Mouse (Mus musculus): ENCODE data around the gene Rab3gap2. TPM values are rescaled to one million over a fixed set of nuclear protein-coding genes. Genes with fewer than 3 reads are reported as not detected.

The Rab3gap2 gene
- polyA plus RNA-seq, 1 experiment from 2014 or later: 25.8 TPM

- ATAC-seq (ENCODE audit: low FRiP score, low read depth): no peak
- no peaks in the 10 kb centered on the region for H3K27me3 ChIP-seq
- H3K4me3 ChIP-seq: no peak overlapping the region
- H3K4me1 ChIP-seq (replicated peaks): peaks cover 43% of the 10 kb centered on the region
- 83% methylated on average over 2 of the region's 2 CpGs for whole genome bisulfite sequencing
- H3K9me3 ChIP-seq: no peaks in the 10 kb centered on the region
- H3K4me2 ChIP-seq: no peak overlapping the region
- H3K9ac ChIP-seq: no peak overlapping the region
- H3K27ac ChIP-seq (replicated peaks): no peak overlapping the region
- H3K36me3 ChIP-seq: no peaks in the 10 kb centered on the region
These were observed 1.9 kb upstream of the Rab3gap2 start for GRCm38 (mm10) chr1:185201994-185202393.

DNA sequence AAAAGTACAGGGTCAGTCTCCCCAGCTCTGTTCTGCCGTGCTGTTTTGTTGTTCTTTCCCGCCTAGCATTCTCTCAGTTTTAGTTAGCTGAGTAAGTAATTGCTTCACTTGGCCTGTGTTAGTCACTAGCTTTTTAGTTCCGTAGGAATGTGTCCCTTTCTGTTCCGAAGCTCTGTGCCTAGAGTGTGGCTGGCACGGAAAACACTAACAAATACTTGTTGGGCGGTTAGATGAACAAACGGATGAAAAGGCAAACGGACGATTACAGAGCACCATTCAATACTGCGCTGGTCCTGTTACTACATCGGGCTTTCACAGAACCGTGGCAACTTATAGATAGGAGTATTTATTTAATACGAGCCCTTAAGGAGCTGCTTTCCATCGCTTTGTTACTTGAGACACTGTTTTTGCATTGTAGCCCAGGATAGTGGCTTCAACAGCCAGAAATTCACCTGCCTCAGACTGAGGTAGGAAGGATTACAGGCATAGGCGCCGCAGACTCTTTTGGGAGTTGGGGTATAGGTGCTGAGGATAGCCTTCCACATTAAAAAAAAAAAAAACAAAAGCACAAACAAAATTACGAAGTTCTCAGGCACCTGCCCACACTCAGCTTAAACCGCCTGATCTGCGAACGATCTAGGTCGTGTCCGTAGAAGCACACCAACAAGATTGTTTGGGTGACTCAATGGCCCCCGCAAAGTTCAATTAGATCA, 565 bp upstream of the Rab3gap2 start:
- no peak; the same call in 1 of the 2 replicates for ATAC-seq (ENCODE audit: low FRiP score, low read depth)
- Histone ChIP-seq H3K4me3 (peak overlapping the region; percentile 95), H3K9ac (peak overlapping the region; percentile 50), H3K4me2 (peak overlapping the region; percentile 75), H3K4me1 (replicated peaks) (peaks cover 44% of the 10 kb centered on the region), H3K9me3 (no peaks in the 10 kb centered on the region), H3K36me3 (no peaks in the 10 kb centered on the region), H3K27ac (replicated peaks) (peak overlapping the region; percentile 84), H3K27me3 (no peaks in the 10 kb centered on the region)
- 5% methylated on average over 23 of the region's 23 CpGs for WGBS

GRCm38 (mm10) chr1:185205090-185205489, 1.2 kb downstream of the Rab3gap2 start:
- no peaks in the 10 kb centered on the region for H3K36me3 ChIP-seq
- peaks cover 52% of the 10 kb centered on the region for H3K4me1 ChIP-seq (replicated peaks)
- peak overlapping the region; percentile 95 for H3K4me3 ChIP-seq
- H3K27me3 ChIP-seq: no peaks in the 10 kb centered on the region
- H3K4me2 ChIP-seq: peak overlapping the region; percentile 75
- no peak overlapping the region for H3K27ac ChIP-seq (replicated peaks)
- 0 out of 2 replicates have a peak overlapping the region, but pooled peaks have one; percentile 96 for H3K9ac ChIP-seq
- ATAC-seq (ENCODE audit: low FRiP score, low read depth): no peak
- WGBS: 79% methylated on average over 8 of the region's 8 CpGs
- H3K9me3 ChIP-seq: no peaks in the 10 kb centered on the region

GRCm38 (mm10) chr1:185207851-185208595, 4.1 kb downstream of the Rab3gap2 start:
- no peak overlapping the region for H3K4me2 ChIP-seq
- no peaks in the 10 kb centered on the region for H3K9me3 ChIP-seq
- peaks cover 38% of the 10 kb centered on the region for H3K4me1 ChIP-seq (replicated peaks)
- H3K27me3 ChIP-seq: no peaks in the 10 kb centered on the region
- 0 out of 2 replicates have a peak, but pooled peaks cover 2% of the 10 kb centered on the region for H3K36me3 ChIP-seq
- no peak overlapping the region for H3K9ac ChIP-seq
- no peak for ATAC-seq (ENCODE audit: low FRiP score, low read depth)
- WGBS: 93% methylated on average over 13 of the region's 13 CpGs
- H3K27ac ChIP-seq (replicated peaks): no peak overlapping the region
- no peak overlapping the region for H3K4me3 ChIP-seq

DNA sequence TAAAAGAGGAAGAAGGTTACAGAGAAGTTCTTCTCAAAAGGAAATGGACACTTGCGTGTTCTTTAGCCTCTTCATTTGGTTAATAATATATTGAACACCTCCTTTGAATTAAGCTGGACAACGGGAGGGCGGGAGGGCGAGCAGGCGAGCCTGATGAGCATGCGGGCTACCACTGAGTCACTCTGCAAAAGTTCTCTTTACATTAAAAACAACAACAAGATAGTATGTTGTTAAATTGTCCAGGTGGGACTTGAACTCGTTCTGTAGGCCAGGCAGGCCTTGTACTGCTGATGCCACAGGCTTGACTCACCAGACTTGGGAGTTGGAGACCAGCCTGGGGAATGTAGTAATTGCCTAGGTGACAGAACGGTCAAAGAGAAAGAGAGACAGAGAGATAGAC, 4.8 kb downstream of the Rab3gap2 start:
- 89% methylated on average over 8 of the region's 8 CpGs for WGBS
- no peak overlapping the region for H3K4me3 ChIP-seq
- ATAC-seq (ENCODE audit: low FRiP score, low read depth): no peak
- H3K27me3 ChIP-seq: no peaks in the 10 kb centered on the region
- H3K4me1 ChIP-seq (replicated peaks): peaks cover 32% of the 10 kb centered on the region
- H3K4me2 ChIP-seq: no peak overlapping the region
- H3K9ac ChIP-seq: no peak overlapping the region
- no peaks in the 10 kb centered on the region for H3K9me3 ChIP-seq
- H3K27ac ChIP-seq (replicated peaks): no peak overlapping the region
- H3K36me3 ChIP-seq: 0 out of 2 replicates have a peak, but pooled peaks cover 2% of the 10 kb centered on the region

GRCm38 (mm10) chr1:185209641-185210176, 5.8 kb downstream of the Rab3gap2 start:
- no peaks in the 10 kb centered on the region for H3K27me3 ChIP-seq
- no peaks in the 10 kb centered on the region for H3K9me3 ChIP-seq
- WGBS: 39% methylated on average over 8 of the region's 8 CpGs
- H3K4me2 ChIP-seq: no peak overlapping the region
- H3K4me3 ChIP-seq: no peak overlapping the region
- no peak overlapping the region for H3K9ac ChIP-seq
- peaks cover 28% of the 10 kb centered on the region for H3K4me1 ChIP-seq (replicated peaks)
- ATAC-seq (ENCODE audit: low FRiP score, low read depth): peak; percentile 38; the same call in 1 of the 2 replicates
- 0 out of 2 replicates have a peak overlapping the region, but pooled peaks have one; percentile 25 for H3K27ac ChIP-seq (replicated peaks)
- H3K36me3 ChIP-seq: peaks cover 8% of the 10 kb centered on the region; the same call in 1 of the 2 replicates

GRCm38 (mm10) chr1:185216360-185216759, 12.4 kb downstream of the Rab3gap2 start:
- ATAC-seq (ENCODE audit: low FRiP score, low read depth): no peak
- WGBS: 64% methylated on average over 5 of the region's 5 CpGs
- H3K27ac ChIP-seq (replicated peaks): no peak overlapping the region

DNA sequence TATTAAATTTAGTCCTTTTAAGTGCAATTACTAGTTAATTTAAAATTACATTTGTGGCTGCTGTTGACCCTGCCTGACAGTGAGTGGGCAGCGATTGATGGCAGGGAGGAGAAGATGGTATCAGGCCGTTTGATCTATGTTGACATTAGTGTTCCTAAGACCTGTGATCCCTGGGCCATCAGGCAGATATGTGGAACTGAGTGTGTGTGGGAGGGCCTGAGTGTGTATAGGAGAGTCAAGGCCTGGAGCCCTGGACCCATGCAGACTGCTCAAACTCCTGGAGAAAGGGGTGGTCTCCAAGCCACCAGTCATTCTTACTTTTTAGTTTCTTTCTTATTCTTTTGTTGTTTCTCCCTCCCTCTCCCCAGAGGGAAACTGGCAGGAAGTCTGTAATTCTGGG, 12.8 kb downstream of the Rab3gap2 start:
- no peak overlapping the region for H3K27ac ChIP-seq (replicated peaks)
- H3K4me2 ChIP-seq: no peak overlapping the region
- no peaks in the 10 kb centered on the region for H3K9me3 ChIP-seq
- H3K4me1 ChIP-seq (replicated peaks): peaks cover 4% of the 10 kb centered on the region; the same call in 1 of the 2 replicates
- H3K4me3 ChIP-seq: no peak overlapping the region
- no peaks in the 10 kb centered on the region for H3K27me3 ChIP-seq
- H3K36me3 ChIP-seq: peaks cover 11% of the 10 kb centered on the region; the same call in 1 of the 2 replicates
- 78% methylated on average over 2 of the region's 2 CpGs for WGBS
- ATAC-seq (ENCODE audit: low FRiP score, low read depth): no peak
- no peak overlapping the region for H3K9ac ChIP-seq

More at GRCm38 (mm10) chr1:185216360-185216759, 12.4 kb downstream of the Rab3gap2 start:
- Histone ChIP-seq H3K9me3 (no peaks in the 10 kb centered on the region), H3K9ac (no peak overlapping the region), H3K4me3 (no peak overlapping the region), H3K27me3 (no peaks in the 10 kb centered on the region), H3K4me2 (no peak overlapping the region), H3K4me1 (replicated peaks) (peaks cover 4% of the 10 kb centered on the region; the same call in 1 of the 2 replicates), H3K36me3 (peaks cover 10% of the 10 kb centered on the region; the same call in 1 of the 2 replicates)

DNA sequence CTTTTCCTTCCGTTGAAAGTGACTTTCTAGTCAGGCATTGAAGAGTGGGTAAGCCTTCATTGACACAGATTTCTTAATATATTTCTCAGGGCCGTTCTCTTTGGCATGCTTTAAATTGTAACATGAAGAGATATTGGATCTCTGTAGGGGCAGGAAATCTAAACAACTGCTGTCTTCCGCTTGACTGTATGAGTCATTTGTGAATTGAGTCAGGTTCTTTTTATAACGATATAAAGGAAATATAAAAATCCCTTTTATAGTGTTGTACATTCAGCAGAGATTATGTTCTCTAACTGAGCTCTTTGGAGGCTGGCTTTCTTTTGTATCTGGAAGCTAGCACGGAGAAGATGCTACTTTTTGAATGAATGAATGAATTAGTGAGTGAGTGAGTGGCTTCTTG, 14.0 kb downstream of the Rab3gap2 start:
- peaks cover 20% of the 10 kb centered on the region; the same call in 1 of the 2 replicates for H3K36me3 ChIP-seq
- H3K9me3 ChIP-seq: no peaks in the 10 kb centered on the region
- no peak overlapping the region for H3K27ac ChIP-seq (replicated peaks)
- no peak overlapping the region for H3K4me3 ChIP-seq
- H3K4me1 ChIP-seq (replicated peaks): peaks cover 4% of the 10 kb centered on the region; the same call in 1 of the 2 replicates
- no peak overlapping the region for H3K9ac ChIP-seq
- WGBS: 83% methylated on average over 5 of the region's 5 CpGs
- H3K4me2 ChIP-seq: no peak overlapping the region
- ATAC-seq (ENCODE audit: low FRiP score, low read depth): no peak
- no peaks in the 10 kb centered on the region for H3K27me3 ChIP-seq

DNA sequence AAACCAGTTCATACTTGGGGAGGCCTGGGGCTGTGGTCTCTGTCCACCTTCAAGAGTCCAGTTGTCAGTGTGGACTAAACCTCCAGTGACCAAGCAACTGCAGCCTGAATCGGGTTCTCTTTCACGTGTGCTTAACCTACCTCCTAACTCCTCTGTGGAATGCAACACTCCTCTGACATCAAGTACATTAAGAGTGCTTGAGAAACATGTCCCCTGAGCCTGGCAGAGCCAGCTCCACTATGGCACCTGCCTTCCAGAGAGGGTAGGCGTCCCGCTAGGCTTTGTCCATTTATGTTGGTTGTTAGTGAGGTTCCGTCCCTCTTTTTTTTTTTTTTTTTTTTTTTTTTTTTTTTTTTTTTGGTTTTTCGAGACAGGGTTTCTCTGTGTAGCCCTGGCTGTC, 23.0 kb downstream of the Rab3gap2 start:
- Histone ChIP-seq H3K9me3 (no peaks in the 10 kb centered on the region), H3K9ac (no peak overlapping the region), H3K27me3 (no peaks in the 10 kb centered on the region), H3K27ac (replicated peaks) (no peak overlapping the region), H3K4me1 (replicated peaks) (no peaks in the 10 kb centered on the region), H3K4me3 (no peak overlapping the region), H3K4me2 (no peak overlapping the region), H3K36me3 (peaks cover 38% of the 10 kb centered on the region)
- WGBS: 92% methylated on average over 6 of the region's 6 CpGs
- no peak for ATAC-seq (ENCODE audit: low FRiP score, low read depth)

DNA sequence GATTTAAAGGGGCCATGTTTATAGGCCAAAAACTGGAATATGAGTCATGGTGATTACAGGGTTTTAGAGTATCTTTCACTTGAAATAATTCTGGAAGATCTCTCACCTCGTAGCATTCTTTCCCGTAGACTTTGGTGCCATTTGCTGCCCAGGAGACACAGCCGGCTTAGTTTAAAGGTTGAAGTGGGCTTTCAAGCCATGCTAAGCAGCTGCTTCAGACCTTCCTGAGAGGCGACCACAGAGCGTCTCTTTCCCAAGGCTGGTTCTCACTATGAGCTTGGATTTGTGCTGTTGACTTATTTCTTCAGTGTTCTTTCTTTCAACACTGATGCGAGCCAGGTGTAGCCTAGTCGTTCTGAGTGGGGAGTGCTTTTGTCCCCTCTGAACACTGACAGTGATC, 23.8 kb downstream of the Rab3gap2 start:
- H3K27me3 ChIP-seq: no peaks in the 10 kb centered on the region
- no peaks in the 10 kb centered on the region for H3K4me1 ChIP-seq (replicated peaks)
- no peak overlapping the region for H3K9ac ChIP-seq
- no peak overlapping the region for H3K4me3 ChIP-seq
- WGBS: 91% methylated on average over 7 of the region's 7 CpGs
- no peak for ATAC-seq (ENCODE audit: low FRiP score, low read depth)
- H3K9me3 ChIP-seq: no peaks in the 10 kb centered on the region
- H3K4me2 ChIP-seq: no peak overlapping the region
- peaks cover 30% of the 10 kb centered on the region for H3K36me3 ChIP-seq
- no peak overlapping the region for H3K27ac ChIP-seq (replicated peaks)
